Mouse (Mus musculus) hindbrain, embryonic 10.5 days (tissue): Measurements from ENCODE around the gene N4bp2. TPM values are rescaled to one million over a fixed set of nuclear protein-coding genes. Genes with fewer than 3 reads are reported as not detected.
"Not testable (repeated sequence)": the region's sequence is repeated elsewhere in the genome, so short reads cannot be mapped to it uniquely, and the experiment has no call there.

Experiments
- DNase-seq: peaks from one replicate; pipeline ENCODE4 v3.0.0-alpha.2; 2017; ENCODE audit warnings: low spot score
- H3K27ac ChIP-seq: fragments of 300-500 bp; sonication (generic); 2 replicates; pipeline ENCODE4 v1.5.1; 2016; ENCODE audit warnings: mild to moderate bottlenecking, moderate library complexity
- H3K27me3 ChIP-seq: fragments of 300-500 bp; sonication (generic); 2 replicates; pipeline ENCODE4 v1.6.1; 2016; ENCODE audit warnings: mild to moderate bottlenecking; ENCODE audit not compliant: poor library complexity, insufficient read depth, severe bottlenecking
- H3K36me3 ChIP-seq: fragments of 300-500 bp; sonication (generic); 2 replicates; pipeline ENCODE4 v1.6.1; 2016; ENCODE audit warnings: mild to moderate bottlenecking, moderate library complexity
- H3K4me1 ChIP-seq: fragments of 300-500 bp; sonication (generic); replicated peaks from 2 replicates; pipeline ENCODE4 v1.6.1; 2016; ENCODE audit warnings: mild to moderate bottlenecking
- H3K4me3 ChIP-seq: fragments of 300-500 bp; sonication (generic); 2 replicates; pipeline ENCODE4 v1.5.1; 2016; ENCODE audit warnings: mild to moderate bottlenecking, moderate library complexity
- H3K9me3 ChIP-seq: fragments of 300-500 bp; sonication (generic); 2 replicates; pipeline ENCODE4 v1.6.1; 2016; ENCODE audit warnings: mild to moderate bottlenecking, moderate library complexity
- WGBS: fragments of 180-500 bp; shearing (Covaris S2); methylation state at CpG from one replicate; pipeline ENCODE4 v1.1.7; 2016; 5-methylcytosine and 5-hydroxymethylcytosine counted together
- polyA plus RNA-seq: library from polyadenylated mRNA; unstranded; fragments of >200 nt; fragmentation: Nextera tagmentation; extraction: Ambion mirVana; gene quantifications from 2 replicates; pipeline ENCODE4 v1.2.1, GENCODE M21; 2016

N4bp2 gene
- 21.6 and 31.1 TPM in 2 replicates for polyA plus RNA-seq

DNA sequence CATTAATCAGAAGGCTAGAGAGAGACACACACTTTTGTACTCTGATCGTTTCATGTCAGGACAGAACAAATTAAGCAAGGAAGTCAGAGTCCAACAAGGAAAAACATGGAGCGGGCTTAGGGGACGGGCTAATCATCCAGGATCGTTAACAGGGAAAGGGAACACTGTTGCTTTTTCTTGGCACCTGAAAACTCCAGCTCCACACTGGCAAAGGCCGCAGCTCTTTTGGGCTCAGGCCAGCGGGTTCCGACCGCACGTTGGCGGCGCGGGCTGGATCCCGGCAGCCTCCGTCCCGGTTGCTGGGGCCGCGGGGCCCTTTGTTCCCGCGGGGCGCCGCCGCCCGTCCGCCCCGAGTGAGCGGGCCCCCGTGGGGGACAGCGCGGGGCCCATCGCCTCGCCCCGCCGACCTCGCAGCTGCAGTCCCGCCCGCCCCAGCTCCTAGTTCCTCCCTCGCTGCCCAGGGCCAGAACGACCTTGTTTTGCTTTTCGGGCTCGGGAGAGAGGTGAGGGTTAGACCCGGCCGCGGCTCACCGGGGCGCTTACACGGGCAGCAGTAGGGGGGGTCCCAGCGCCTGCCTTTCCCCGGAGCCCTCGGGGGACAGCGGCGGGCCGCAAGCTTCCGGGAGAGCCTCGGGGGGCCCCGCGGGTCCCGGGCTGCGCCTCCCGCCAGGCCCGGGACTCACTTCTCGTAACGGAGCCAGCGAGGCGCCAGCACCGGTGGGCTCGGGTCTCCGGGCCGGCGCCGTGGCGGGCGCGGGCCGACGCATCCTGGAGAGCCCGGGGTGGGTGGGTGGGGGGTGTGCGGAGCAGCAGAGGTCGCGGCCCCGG is at the start of gene N4bp2:
N4bp2 (plus strand) TSS at position 434 of the 828 bp plus-strand sequence.
- H3K9me3 ChIP-seq, result no peaks in the 10 kb centered on the region
- under 1% methylated on average over 78 of the region's 80 CpGs for WGBS
- H3K4me1 ChIP-seq, result peaks cover 11% of the 10 kb centered on the region
- DNase-seq, result peak; percentile 84
- peak within 1 kb of the TSS; percentile 96 for H3K4me3 ChIP-seq
- 0 out of 2 replicates have a peak, but pooled peaks cover 3% of the 10 kb centered on the region for H3K36me3 ChIP-seq
- peak within 1 kb of the TSS; percentile 100 for H3K27ac ChIP-seq
- no peaks in the 10 kb centered on the region for H3K27me3 ChIP-seq

DNA sequence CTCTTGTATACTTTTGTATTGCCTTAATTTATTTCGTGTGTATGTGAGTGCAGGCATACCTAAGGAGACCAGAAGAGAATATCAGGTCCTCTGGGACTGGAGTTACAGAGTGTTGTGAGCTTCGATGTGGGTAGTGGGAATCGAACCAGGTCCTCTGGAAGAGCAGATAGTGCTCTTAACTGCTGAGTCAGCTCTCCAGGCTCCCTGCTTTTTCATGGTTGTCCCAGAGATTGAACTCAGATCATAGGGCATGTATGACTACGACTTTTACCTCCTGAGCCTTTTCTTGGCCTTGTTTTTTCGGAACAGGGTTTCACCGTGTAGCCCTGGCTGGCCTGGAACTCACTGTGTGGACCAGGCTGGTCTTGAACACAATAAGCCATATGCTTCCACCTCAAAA is 48.2 kb upstream of the N4bp2 start:
- Histone ChIP-seq H3K4me3 (no peak overlapping the region), H3K9me3 (no peaks in the 10 kb centered on the region), H3K4me1 (no peaks in the 10 kb centered on the region), H3K36me3 (no peaks in the 10 kb centered on the region), H3K27me3 (no peaks in the 10 kb centered on the region), H3K27ac (no peak overlapping the region)
- WGBS, result 89% methylated on average over 6 of the region's 6 CpGs
- DNase-seq, result no peak

GRCm38 (mm10) chr5:65717063-65717902 is 46.0 kb upstream of the N4bp2 start:
- no peaks in the 10 kb centered on the region for H3K9me3 ChIP-seq
- no peak for DNase-seq
- no peaks in the 10 kb centered on the region for H3K27me3 ChIP-seq
- no peak overlapping the region for H3K27ac ChIP-seq
- H3K4me1 ChIP-seq, result no peaks in the 10 kb centered on the region
- no peak overlapping the region for H3K4me3 ChIP-seq
- 84% methylated on average over 18 of the region's 18 CpGs for WGBS
- no peaks in the 10 kb centered on the region for H3K36me3 ChIP-seq

DNA sequence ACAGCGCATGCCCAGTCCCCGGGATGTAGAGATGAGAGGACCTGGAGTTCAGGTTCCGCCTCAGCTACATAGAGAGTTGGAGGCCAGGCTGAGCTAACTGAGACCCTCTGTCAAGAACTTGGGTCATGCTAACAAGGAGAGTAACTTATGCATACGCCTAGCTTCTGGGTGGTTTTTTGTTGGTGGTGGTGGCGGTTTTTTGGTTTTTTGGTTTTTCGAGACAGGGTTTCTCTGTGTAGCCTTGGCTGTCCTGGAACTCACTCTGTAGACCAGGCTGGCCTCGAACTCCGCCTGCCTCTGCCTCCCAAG is 45.5 kb upstream of the N4bp2 start:
- not testable (repeated sequence) for H3K4me1 ChIP-seq, H3K4me3 ChIP-seq, DNase-seq, H3K36me3 ChIP-seq, H3K27me3 ChIP-seq, H3K9me3 ChIP-seq, H3K27ac ChIP-seq
- 92% methylated on average over 8 of the region's 8 CpGs for WGBS

GRCm38 (mm10) chr5:65718368-65718767 is 45.0 kb upstream of the N4bp2 start:
- Histone ChIP-seq H3K27me3 (no peaks in the 10 kb centered on the region), H3K9me3 (no peaks in the 10 kb centered on the region), H3K4me3 (no peak overlapping the region), H3K36me3 (no peaks in the 10 kb centered on the region), H3K27ac (no peak overlapping the region), H3K4me1 (no peaks in the 10 kb centered on the region)
- DNase-seq, result no peak
- 39% methylated on average over 3 of the region's 3 CpGs for WGBS

GRCm38 (mm10) chr5:65724311-65725054 is 38.8 kb upstream of the N4bp2 start:
- H3K27me3 ChIP-seq, result no peaks in the 10 kb centered on the region
- peaks cover 10% of the 10 kb centered on the region for H3K4me1 ChIP-seq
- under 1% methylated on average over 23 of the region's 23 CpGs for WGBS
- H3K27ac ChIP-seq, result peak overlapping the region; percentile 87
- H3K4me3 ChIP-seq, result peak overlapping the region; percentile 54
- no peaks in the 10 kb centered on the region for H3K36me3 ChIP-seq
- H3K9me3 ChIP-seq, result no peaks in the 10 kb centered on the region
- peak; percentile 65 for DNase-seq

- Histone ChIP-seq H3K9me3 (no peaks in the 10 kb centered on the region; the same call in 1 of the 2 replicates), H3K27ac (peak overlapping the region; percentile 19), H3K4me1 (no peaks in the 10 kb centered on the region), H3K36me3 (no peaks in the 10 kb centered on the region), H3K27me3 (no peaks in the 10 kb centered on the region), H3K4me3 (no peak overlapping the region)
- DNase-seq, result no peak
- WGBS, result 65% methylated on average over 9 of the region's 9 CpGs
Measured at GRCm38 (mm10) chr5:65731173-65732007, 31.9 kb upstream of the N4bp2 start.

DNA sequence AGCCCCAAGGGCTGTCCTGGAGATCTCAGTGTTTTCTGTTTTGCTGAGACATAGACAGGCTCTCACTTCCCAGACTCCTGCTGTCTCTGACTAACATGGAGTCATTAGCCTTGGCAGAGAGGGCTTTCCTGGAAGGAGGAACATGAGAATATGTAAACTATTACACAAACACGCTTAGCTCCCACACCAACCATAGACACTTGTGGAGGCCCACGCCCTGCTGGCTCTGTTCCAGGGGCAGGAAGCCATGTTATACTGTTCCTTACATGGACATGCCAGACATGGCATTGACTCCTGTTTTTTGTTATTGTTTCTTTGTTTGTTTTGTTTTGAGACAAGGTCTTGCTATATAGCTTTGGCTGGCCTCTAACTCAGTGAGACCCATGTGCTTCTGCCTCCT is 27.7 kb upstream of the N4bp2 start:
- no peak overlapping the region for H3K27ac ChIP-seq
- no peaks in the 10 kb centered on the region for H3K36me3 ChIP-seq
- no peak for DNase-seq
- no peaks in the 10 kb centered on the region; the same call in 1 of the 2 replicates for H3K9me3 ChIP-seq
- H3K4me1 ChIP-seq, result no peaks in the 10 kb centered on the region
- H3K27me3 ChIP-seq, result no peaks in the 10 kb centered on the region
- 87% methylated on average over 2 of the region's 2 CpGs for WGBS
- H3K4me3 ChIP-seq, result no peak overlapping the region

GRCm38 (mm10) chr5:65739366-65739765 is 24.0 kb upstream of the N4bp2 start:
- Histone ChIP-seq H3K4me3 (no peak overlapping the region), H3K4me1 (no peaks in the 10 kb centered on the region), H3K27me3 (no peaks in the 10 kb centered on the region), H3K9me3 (no peaks in the 10 kb centered on the region; the same call in 1 of the 2 replicates), H3K27ac (no peak overlapping the region), H3K36me3 (no peaks in the 10 kb centered on the region)
- WGBS, result 97% methylated on average over 3 of the region's 3 CpGs
- DNase-seq, result no peak

- Histone ChIP-seq H3K4me1 (peaks cover 12% of the 10 kb centered on the region), H3K36me3 (no peaks in the 10 kb centered on the region), H3K9me3 (no peaks in the 10 kb centered on the region), H3K27ac (no peak overlapping the region), H3K4me3 (no peak overlapping the region), H3K27me3 (no peaks in the 10 kb centered on the region)
- no peak for DNase-seq
- WGBS, result 82% methylated on average over 5 of the region's 5 CpGs
Measured at GRCm38 (mm10) chr5:65746908-65747307, 16.4 kb upstream of the N4bp2 start.

DNA sequence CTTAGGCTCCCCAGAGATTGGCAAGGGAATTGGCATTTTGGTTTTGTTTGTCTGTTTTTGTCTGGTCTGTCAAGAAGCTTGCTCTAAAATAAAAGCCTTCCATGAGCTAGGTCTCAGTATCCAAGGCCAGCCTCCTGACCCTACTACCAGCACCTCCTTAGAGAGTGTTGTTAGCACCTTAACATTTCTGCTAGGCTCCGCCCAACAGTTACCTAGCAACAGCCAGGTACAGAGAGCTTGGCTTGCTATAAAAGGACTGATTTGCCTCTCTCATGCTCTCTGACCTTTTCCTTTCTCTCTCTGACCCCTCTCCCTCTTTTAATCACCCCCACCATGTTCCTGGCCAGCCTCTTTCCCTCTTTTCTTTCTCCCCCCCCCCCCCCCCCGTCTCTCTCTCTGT is 14.9 kb upstream of the N4bp2 start:
- Histone ChIP-seq H3K4me1 (peaks cover 12% of the 10 kb centered on the region), H3K9me3 (no peaks in the 10 kb centered on the region), H3K4me3 (no peak overlapping the region), H3K27ac (no peak overlapping the region), H3K36me3 (no peaks in the 10 kb centered on the region), H3K27me3 (no peaks in the 10 kb centered on the region)
- DNase-seq, result no peak
- 47% methylated on average over 2 of the region's 2 CpGs for WGBS

- no peaks in the 10 kb centered on the region for H3K36me3 ChIP-seq
- no peaks in the 10 kb centered on the region for H3K27me3 ChIP-seq
- H3K27ac ChIP-seq, result no peak overlapping the region
- peaks cover 12% of the 10 kb centered on the region for H3K4me1 ChIP-seq
- H3K9me3 ChIP-seq, result no peaks in the 10 kb centered on the region
- no peak for DNase-seq
- H3K4me3 ChIP-seq, result no peak overlapping the region
Measured at GRCm38 (mm10) chr5:65748880-65749279, 14.4 kb upstream of the N4bp2 start.
